Mouse (Mus musculus): ENCODE data around the gene Ypel4. TPM values are rescaled to one million over a fixed set of nuclear protein-coding genes. Genes with fewer than 3 reads are reported as not detected.

The Ypel4 gene
- polyA plus RNA-seq, 1 experiment from 2014 or later = 18.9 TPM

DNA sequence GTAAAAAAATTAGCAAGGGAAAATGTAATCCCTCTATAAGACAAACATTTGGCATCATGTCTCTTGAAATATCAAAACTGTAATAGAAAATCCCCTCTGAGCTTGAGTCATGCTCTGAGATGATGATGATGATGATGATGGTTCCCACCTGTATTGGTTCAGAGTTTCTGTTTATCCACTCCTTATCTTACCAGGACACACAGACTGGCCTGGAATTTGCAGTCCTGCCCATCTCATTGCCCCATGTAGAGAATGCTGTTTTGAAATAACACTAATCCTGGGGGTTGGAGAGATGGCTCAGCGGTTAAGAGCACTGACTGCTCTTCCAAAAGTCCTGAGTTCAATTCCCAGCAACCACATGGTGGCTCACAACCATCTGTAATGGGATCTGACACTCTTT, 1.5 kb upstream of the Ypel4 start:
- no peak overlapping the region for H3K9ac ChIP-seq
- no peak overlapping the region for H3K27ac ChIP-seq (replicated peaks)
- H3K27me3 ChIP-seq = no peaks in the 10 kb centered on the region
- WGBS = 79% methylated on average over 1 of the region's 1 CpGs
- no peak overlapping the region for H3K4me3 ChIP-seq
- H3K9me3 ChIP-seq = no peaks in the 10 kb centered on the region
- no peaks in the 10 kb centered on the region for H3K36me3 ChIP-seq
- no peak for ATAC-seq (ENCODE audit: low FRiP score, low read depth)
- H3K4me1 ChIP-seq (replicated peaks) = peaks cover 41% of the 10 kb centered on the region
- H3K4me2 ChIP-seq = no peak overlapping the region

DNA sequence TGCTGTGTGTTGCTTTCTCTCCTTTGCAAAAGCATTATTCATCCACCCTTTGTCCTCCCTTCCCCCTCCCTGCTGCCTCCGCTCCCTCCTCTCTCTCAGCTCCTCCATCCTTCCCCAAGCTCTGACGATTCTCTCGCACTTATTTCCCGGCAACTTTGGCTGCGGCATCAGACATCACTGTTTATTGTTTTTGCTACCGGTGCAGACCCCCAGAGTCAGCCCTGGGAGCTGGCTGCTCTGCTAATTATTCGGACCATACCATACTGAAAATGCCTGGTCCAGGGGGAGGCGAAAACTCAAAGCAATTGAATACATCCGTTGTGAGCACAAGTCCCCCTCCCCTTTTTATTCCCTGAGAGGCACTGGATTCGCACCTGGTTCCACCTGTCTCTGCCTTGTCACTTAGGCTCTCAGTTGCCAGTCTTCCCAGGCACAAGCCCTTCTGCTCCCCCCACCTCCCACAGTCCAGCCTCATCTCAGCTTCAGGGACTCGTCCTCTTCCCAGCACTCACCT, 550 bp downstream of the Ypel4 start:
- H3K27me3 ChIP-seq = no peaks in the 10 kb centered on the region
- no peaks in the 10 kb centered on the region for H3K9me3 ChIP-seq
- H3K36me3 ChIP-seq = no peaks in the 10 kb centered on the region
- H3K9ac ChIP-seq = peak overlapping the region; percentile 83
- peaks cover 57% of the 10 kb centered on the region for H3K4me1 ChIP-seq (replicated peaks)
- peak; percentile 56 for ATAC-seq (ENCODE audit: low FRiP score, low read depth)
- peak overlapping the region; percentile 87 for H3K27ac ChIP-seq (replicated peaks)
- 0% methylated on average over 11 of the region's 11 CpGs for WGBS
- peak overlapping the region; percentile 66 for H3K4me3 ChIP-seq
- H3K4me2 ChIP-seq = peak overlapping the region; percentile 67

DNA sequence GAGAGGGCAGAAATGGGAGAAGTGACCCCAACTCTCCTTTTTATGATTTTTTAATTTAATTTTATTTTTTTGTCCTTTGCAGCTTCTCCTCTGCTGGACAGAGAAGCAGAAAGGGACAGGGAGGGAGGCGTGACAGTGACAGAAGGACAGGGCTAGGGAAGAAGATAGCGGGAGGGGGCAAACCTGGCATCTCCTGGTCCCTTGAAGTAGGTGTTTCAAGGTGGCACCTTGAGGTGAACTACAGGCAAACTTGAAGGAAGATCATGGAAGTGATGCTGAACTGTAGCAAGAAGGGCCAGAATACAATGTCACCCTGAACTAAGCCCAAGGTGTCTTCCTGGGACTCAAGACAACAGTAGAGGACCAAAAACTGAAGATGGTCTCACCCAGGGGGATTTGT, 1.1 kb downstream of the Ypel4 start:
- peak overlapping the region; percentile 67 for H3K4me2 ChIP-seq
- H3K4me3 ChIP-seq = peak overlapping the region; percentile 66
- peaks cover 62% of the 10 kb centered on the region for H3K4me1 ChIP-seq (replicated peaks)
- H3K9ac ChIP-seq = peak overlapping the region; percentile 83
- H3K9me3 ChIP-seq = no peaks in the 10 kb centered on the region
- no peaks in the 10 kb centered on the region for H3K27me3 ChIP-seq
- peak overlapping the region; percentile 87 for H3K27ac ChIP-seq (replicated peaks)
- no peak for ATAC-seq (ENCODE audit: low FRiP score, low read depth)
- WGBS = 0% methylated on average over 2 of the region's 2 CpGs
- H3K36me3 ChIP-seq = no peaks in the 10 kb centered on the region

DNA sequence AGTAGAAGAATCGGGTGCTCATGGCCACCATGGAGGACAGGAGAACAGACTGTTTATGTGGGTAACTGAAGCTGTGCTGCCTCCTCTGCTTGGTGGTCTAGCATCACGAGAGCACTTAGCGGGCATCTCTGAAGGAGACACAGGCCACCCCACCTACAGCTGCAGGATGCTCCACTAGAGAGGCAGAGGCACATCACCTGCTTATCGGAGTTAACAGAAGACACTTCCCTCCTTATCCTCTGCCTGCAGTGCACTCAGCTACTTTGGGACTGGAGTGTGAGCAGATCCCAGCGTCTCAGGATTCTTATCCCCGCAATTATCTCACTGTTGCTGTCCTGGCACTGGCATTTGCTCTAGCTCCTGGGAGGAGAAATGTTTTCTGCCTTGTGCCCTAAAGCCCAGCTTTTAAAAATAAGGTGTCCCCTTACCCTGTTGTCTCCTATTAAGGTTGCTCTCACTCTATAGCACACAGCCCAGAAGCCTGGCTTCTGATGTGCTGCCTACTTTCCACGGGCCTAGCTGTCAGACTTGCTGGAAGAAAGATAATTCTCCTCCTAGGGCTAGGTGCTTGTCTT, 1.6 kb downstream of the Ypel4 start:
- Histone ChIP-seq H3K4me3 (peak overlapping the region; percentile 66), H3K4me1 (replicated peaks) (peaks cover 66% of the 10 kb centered on the region), H3K27ac (replicated peaks) (peak overlapping the region; percentile 87; the same call in 1 of the 2 replicates), H3K9ac (peak overlapping the region; percentile 83), H3K9me3 (no peaks in the 10 kb centered on the region), H3K27me3 (no peaks in the 10 kb centered on the region), H3K4me2 (peak overlapping the region; percentile 67), H3K36me3 (no peaks in the 10 kb centered on the region)
- ATAC-seq (ENCODE audit: low FRiP score, low read depth) = no peak
- whole genome bisulfite sequencing = 15% methylated on average over 7 of the region's 7 CpGs

DNA sequence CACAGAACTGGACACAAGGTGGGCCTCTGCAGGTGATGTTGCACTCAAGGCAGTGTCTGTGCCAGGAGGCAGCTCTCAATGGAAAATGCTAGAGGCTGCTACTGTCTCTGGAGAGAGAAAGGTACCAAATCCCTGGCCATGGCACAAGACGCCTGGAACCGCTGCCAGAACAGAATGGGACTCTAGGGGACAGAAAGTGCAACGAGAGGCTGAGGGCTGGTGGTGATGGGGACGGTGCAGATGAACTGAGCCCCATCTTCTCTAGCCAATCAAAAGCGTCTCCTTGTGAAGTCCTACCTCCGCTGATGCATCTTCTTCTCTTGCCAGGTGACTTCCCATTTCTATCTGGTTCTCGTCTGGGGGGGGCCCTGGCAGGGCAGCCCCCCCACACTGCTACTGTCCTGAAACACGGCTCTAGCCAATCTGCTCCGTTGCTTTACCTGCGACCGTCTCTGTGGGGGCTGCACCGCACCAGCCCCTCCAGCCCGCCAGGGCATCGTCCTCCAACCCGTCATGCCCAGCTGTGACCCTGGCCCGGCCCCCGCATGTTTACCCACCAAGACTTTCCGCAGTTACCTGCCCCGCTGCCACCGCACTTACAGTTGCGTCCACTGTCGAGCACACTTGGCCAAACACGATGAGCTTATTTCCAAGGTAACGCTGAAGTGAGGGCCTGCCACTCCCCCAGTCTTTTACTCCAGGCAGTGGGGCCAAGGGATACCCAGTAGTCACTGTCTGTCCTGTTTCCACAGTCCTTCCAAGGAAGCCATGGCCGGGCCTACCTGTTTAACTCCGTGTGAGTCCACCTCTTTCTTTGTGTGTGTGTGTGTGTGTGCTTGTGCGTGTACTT, 2.7 kb downstream of the Ypel4 start:
- no peaks in the 10 kb centered on the region for H3K36me3 ChIP-seq
- H3K9me3 ChIP-seq = no peaks in the 10 kb centered on the region
- no peak overlapping the region for H3K27ac ChIP-seq (replicated peaks)
- peak overlapping the region; percentile 66 for H3K4me3 ChIP-seq
- no peak for ATAC-seq (ENCODE audit: low FRiP score, low read depth)
- WGBS = 4% methylated on average over 27 of the region's 27 CpGs
- H3K27me3 ChIP-seq = no peaks in the 10 kb centered on the region
- H3K4me2 ChIP-seq = peak overlapping the region; percentile 67
- H3K4me1 ChIP-seq (replicated peaks) = peaks cover 77% of the 10 kb centered on the region
- peak overlapping the region; percentile 32; the same call in 1 of the 2 replicates for H3K9ac ChIP-seq

DNA sequence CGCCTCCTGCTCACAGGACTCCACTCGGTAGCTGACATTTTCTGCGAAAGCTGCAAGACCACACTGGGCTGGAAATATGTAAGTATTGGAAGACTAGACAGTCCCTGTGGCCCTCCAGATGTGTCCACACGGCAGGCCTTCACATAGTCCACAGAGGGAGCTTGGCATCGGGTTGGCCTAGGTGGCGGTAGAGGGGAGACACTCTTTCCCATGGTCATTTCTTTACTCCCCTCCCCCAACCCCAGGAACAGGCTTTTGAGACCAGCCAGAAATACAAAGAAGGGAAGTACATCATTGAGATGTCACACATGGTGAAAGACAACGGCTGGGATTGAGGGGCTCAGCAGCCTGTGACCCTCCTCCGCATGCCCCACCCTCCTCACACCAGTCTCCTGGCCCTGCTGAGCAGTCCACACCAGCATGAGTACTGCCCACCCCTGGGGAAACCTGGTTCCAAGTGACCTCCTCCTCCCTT, 3.6 kb downstream of the Ypel4 start:
- H3K9me3 ChIP-seq = no peaks in the 10 kb centered on the region
- H3K4me2 ChIP-seq = peak overlapping the region; percentile 67
- H3K27ac ChIP-seq (replicated peaks) = peak overlapping the region; percentile 53
- no peak overlapping the region for H3K9ac ChIP-seq
- H3K4me1 ChIP-seq (replicated peaks) = peaks cover 87% of the 10 kb centered on the region
- H3K4me3 ChIP-seq = no peak overlapping the region; the same call in 1 of the 2 replicates
- no peak for ATAC-seq (ENCODE audit: low FRiP score, low read depth)
- H3K36me3 ChIP-seq = no peaks in the 10 kb centered on the region
- no peaks in the 10 kb centered on the region for H3K27me3 ChIP-seq
- WGBS = 6% methylated on average over 8 of the region's 8 CpGs

DNA sequence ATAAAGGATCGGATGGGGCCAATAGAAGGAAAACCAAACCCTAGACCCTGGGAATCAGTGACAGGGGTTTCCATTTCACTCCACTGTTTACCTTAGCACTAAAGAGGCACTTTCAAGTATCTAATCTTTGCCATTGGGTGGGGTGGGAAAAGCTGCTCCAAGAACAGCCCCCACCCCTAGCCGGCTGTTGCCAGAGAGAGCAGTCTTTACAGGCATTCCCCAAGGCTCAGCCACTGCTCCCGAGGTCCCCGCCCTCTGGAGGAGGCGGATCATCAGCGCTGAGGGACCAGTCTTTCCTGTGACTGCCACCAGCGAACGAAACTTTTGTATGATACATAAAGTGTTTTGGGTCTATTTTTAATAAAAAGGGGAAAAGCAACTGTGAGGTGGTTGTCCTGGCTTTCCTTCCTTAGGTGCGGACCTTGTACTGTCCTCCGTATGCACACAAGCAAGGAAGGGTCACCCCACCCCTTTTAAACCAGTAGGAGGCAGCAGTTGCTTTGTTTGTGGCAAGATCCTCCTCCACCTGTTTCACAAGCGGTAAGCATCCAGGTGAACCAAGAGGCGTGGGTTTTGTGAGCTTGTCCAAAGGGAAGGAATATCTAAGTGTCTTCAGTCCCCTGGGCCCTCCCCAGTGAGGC, 4.5 kb downstream of the Ypel4 start:
- WGBS = 2% methylated on average over 12 of the region's 12 CpGs
- H3K36me3 ChIP-seq = no peaks in the 10 kb centered on the region
- H3K9me3 ChIP-seq = no peaks in the 10 kb centered on the region
- H3K4me1 ChIP-seq (replicated peaks) = peaks cover 84% of the 10 kb centered on the region
- H3K27me3 ChIP-seq = no peaks in the 10 kb centered on the region
- H3K4me3 ChIP-seq = 0 out of 2 replicates have a peak overlapping the region, but pooled peaks have one; percentile 3
- H3K27ac ChIP-seq (replicated peaks) = 0 out of 2 replicates have a peak overlapping the region, but pooled peaks have one; percentile 21
- peak overlapping the region; percentile 67 for H3K4me2 ChIP-seq
- no peak for ATAC-seq (ENCODE audit: low FRiP score, low read depth)
- H3K9ac ChIP-seq = 0 out of 2 replicates have a peak overlapping the region, but pooled peaks have one; percentile 11

DNA sequence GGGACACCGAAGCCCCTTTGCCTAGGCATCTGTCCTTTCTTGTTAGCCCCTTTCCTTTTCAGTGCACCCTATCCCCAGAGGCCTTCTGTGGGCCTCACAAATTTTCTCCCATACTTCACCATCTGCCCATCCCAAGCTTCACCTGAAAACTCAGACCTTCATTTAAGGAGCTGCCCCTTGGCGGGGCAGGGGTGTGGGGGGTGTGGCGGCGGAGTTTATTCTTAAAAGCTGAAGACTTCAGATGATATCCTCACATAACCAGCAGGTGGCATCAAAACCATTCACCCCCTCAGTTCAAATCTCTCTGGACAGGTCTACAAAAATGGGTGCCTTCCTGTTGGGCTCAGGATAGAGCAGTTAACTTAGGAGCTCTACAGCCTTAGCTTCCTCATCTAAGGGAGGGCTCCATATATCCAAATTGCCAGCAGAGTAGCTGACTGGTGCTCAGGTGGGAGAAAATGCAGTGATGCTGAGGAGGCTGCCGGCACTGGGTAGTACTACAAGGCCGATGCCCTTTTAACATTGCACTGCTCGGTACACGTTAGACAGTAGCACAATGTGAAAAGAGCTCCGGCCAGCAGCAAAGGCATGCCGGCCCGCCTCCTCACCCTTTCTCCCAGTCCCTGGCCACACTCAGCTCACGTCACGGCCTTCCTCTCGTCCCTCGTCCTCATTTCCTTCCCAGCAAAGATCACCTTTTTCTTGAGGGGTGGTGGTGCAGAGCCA, 6.9 kb downstream of the Ypel4 start:
- WGBS = 61% methylated on average over 15 of the region's 15 CpGs
- H3K27ac ChIP-seq (replicated peaks) = 0 out of 2 replicates have a peak overlapping the region, but pooled peaks have one; percentile 27

DNA sequence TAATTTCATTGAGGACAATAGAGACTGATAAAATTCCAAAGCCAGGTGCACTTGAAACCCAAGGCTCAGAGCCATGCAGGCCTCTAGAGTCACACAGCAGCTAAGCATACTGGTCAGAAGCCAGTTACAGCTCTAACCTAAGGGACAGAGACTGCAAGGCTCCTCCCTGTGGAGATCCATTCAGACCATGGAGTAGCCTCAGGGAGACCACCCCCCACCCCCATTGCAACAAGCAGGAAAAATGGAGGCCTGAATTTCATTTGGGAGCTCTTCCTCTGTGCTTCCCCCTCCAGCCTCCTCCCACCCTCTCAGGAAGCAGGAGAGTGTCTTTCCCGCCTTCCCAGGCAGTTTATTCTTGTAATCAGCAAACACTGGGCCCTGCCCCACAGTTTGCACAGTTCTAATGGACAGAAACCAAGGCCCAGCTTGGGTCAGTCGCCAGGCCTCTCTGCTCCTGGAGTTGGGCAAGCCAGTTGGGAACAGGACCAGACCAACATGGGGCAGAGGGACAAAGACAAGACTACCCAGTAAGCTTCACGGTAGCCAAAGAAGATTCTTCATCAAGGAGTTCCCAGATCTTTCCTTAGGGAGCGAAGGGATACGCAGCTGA, 8.1 kb downstream of the Ypel4 start:
- Histone ChIP-seq H3K27ac (replicated peaks) (peak overlapping the region; percentile 97), H3K4me2 (peak overlapping the region; percentile 83), H3K9me3 (no peaks in the 10 kb centered on the region), H3K4me1 (replicated peaks) (peaks cover 61% of the 10 kb centered on the region), H3K4me3 (peak overlapping the region; percentile 67), H3K27me3 (no peaks in the 10 kb centered on the region), H3K36me3 (no peaks in the 10 kb centered on the region), H3K9ac (peak overlapping the region; percentile 77; the same call in 1 of the 2 replicates)
- WGBS = 1% methylated on average over 5 of the region's 5 CpGs
- ATAC-seq (ENCODE audit: low FRiP score, low read depth) = no peak; the same call in 1 of the 2 replicates

More for the DNA sequence above, 6.9 kb downstream of the Ypel4 start:
- no peak for ATAC-seq (ENCODE audit: low FRiP score, low read depth)
- H3K36me3 ChIP-seq = no peaks in the 10 kb centered on the region
- no peak overlapping the region for H3K4me3 ChIP-seq
- peaks cover 73% of the 10 kb centered on the region for H3K4me1 ChIP-seq (replicated peaks)
- H3K27me3 ChIP-seq = no peaks in the 10 kb centered on the region
- peak overlapping the region; percentile 83 for H3K4me2 ChIP-seq
- H3K9me3 ChIP-seq = no peaks in the 10 kb centered on the region
- no peak overlapping the region for H3K9ac ChIP-seq

DNA sequence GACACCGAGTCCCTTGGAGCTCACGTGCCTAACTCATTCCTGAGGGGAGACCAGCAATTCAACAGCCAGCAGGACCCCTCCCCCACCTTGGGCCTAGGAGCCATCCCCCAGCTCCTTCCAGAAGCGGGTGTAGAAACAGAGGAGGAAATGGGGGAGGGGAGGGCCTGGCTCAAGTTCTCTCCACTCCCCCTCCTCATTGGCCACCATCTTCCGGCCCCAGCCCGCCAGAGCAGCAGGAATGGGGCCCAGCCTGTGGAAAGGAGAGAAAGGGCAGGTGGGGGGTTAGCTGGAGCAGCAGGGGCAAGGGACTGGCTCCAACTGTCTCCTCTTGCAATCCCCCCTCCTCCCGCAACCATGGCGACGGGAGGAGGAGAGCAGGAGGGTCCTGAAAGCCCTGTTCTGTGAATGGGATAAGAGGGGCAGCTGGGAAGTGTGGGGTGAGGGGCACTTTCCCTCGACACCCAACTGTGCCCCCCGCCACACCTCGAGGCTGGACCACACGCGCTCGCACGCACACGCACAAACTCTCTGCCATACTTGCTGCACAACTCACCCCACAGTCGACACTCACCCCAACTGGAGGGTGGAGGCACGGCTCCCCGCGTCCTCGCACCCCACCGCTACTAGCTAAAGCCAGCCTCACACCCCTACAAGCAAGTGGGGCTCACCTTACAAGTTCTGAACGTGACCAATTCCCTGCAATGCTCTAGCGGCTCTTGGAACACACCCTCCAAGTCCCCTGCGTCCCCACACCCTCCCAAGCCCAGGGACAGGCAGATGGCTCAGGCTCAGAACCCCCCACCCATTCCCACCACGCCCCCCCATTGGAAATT, 8.8 kb downstream of the Ypel4 start:
- peak; percentile 79 for ATAC-seq (ENCODE audit: low FRiP score, low read depth)
- H3K4me1 ChIP-seq (replicated peaks) = peaks cover 54% of the 10 kb centered on the region

More for the DNA sequence above, 8.8 kb downstream of the Ypel4 start:
- Histone ChIP-seq H3K27me3 (no peaks in the 10 kb centered on the region), H3K36me3 (no peaks in the 10 kb centered on the region), H3K9me3 (no peaks in the 10 kb centered on the region), H3K9ac (peak overlapping the region; percentile 77), H3K4me2 (peak overlapping the region; percentile 83), H3K4me3 (peak overlapping the region; percentile 67), H3K27ac (replicated peaks) (peak overlapping the region; percentile 97)
- under 1% methylated on average over 23 of the region's 26 CpGs for WGBS
